Mouse (Mus musculus): ENCODE results near the gene Zfp385c. TPM values are rescaled to one million over a fixed set of nuclear protein-coding genes. Genes with fewer than 3 reads are reported as not detected.

Gene Zfp385c
- polyA plus RNA-seq, 1 experiment from 2014 or later = not detected

- no peaks in the 10 kb centered on the region for H3K27me3 ChIP-seq
- in situ Hi-C loops (cut with MboI; ENCODE audit: low pct_unique_long_range_greater_than_20kb) = no loop called here
- POLR2A ChIA-PET = no interaction called here
- CTCF ChIA-PET = interaction anchor here (2.6 kb wide), 1 partner anchor 12 kb away, joined by 11 read pairs; no protein-coding TSS in a partner anchor
- ATAC-seq (no peak), DNase-seq (ENCODE audit: low read depth, low spot score) (no peak)
- TF ChIP-seq CTCF (IDR thresholded peaks at IDR 0.05) = no peak
Observed at GRCm38 (mm10) chr11:100581756-100582155, 110.5 kb downstream of the Zfp385c start.

- POLR2A ChIA-PET = interaction anchor here (0.8 to 1.0 kb wide), 2 partner anchors 24 to 39 kb away, joined by 3 read pairs; partner anchors contain the start of gene Dnajc7
- H3K27me3 ChIP-seq = no peaks in the 10 kb centered on the region
- in situ Hi-C loops (cut with MboI; ENCODE audit: low pct_unique_long_range_greater_than_20kb) = no loop called here
- no peak for TF ChIP-seq CTCF (IDR thresholded peaks at IDR 0.05)
- ATAC-seq (no peak), DNase-seq (ENCODE audit: low read depth, low spot score) (no peak)
- CTCF ChIA-PET = interaction anchor here (1.6 to 2.6 kb wide), 2 partner anchors 11 to 13 kb away, joined by 6 to 11 read pairs; no protein-coding TSS in a partner anchor
Observed at GRCm38 (mm10) chr11:100580275-100580674, 112.0 kb downstream of the Zfp385c start.

GRCm38 (mm10) chr11:100579116-100579799 lies 113.0 kb downstream of the Zfp385c start:
- no peak for DNase-seq (ENCODE audit: low read depth, low spot score)
- ATAC-seq = no peak
- ChIA-PET CTCF (interaction anchor here (1.6 kb wide), 1 partner anchor 12 kb away, joined by 6 read pairs; no protein-coding TSS in a partner anchor), POLR2A (no interaction called here)
- no peak for TF ChIP-seq CTCF (IDR thresholded peaks at IDR 0.05)
- H3K27me3 ChIP-seq = no peaks in the 10 kb centered on the region
- in situ Hi-C loops (cut with MboI; ENCODE audit: low pct_unique_long_range_greater_than_20kb) = no loop called here

- H3K27me3 ChIP-seq = no peaks in the 10 kb centered on the region
- ChIA-PET CTCF (no interaction called here), POLR2A (interaction anchor here (0.5 kb wide), 1 partner anchor 364 kb away, joined by 3 read pairs; no protein-coding TSS in a partner anchor)
- ATAC-seq (no peak), DNase-seq (ENCODE audit: low read depth, low spot score) (no peak)
- in situ Hi-C loops (cut with MboI; ENCODE audit: low pct_unique_long_range_greater_than_20kb) = no loop called here
- TF ChIP-seq CTCF (IDR thresholded peaks at IDR 0.05) = no peak
Observed at GRCm38 (mm10) chr11:100577852-100578599, 114.2 kb downstream of the Zfp385c start.

Other genes starting within 250 kb of the Zfp385c start
- 10.9 TPM for gene Klhl11, start 219.7 kb downstream of the Zfp385c start, polyA plus RNA-seq (2021)
- gene Acly, start 164.5 kb downstream of the Zfp385c start, polyA plus RNA-seq (2021) = 162 TPM
- 2.2 TPM for gene Ttc25, start 146.8 kb downstream of the Zfp385c start, polyA plus RNA-seq (2021)
- 17.9 TPM for gene Cnp, start 117.6 kb downstream of the Zfp385c start, polyA plus RNA-seq (2021)
- gene Nkiras2, start 73.2 kb downstream of the Zfp385c start, polyA plus RNA-seq (2021) = 36.5 TPM
- gene Dnajc7, start 72.3 kb downstream of the Zfp385c start, polyA plus RNA-seq (2021) = 268 TPM
- 1.5 TPM for gene Dhx58, start 11.8 kb upstream of the Zfp385c start, polyA plus RNA-seq (2021)
- gene Kat2a, start 20.0 kb upstream of the Zfp385c start, polyA plus RNA-seq (2021) = 55.3 TPM
- 0.49 TPM for gene Hspb9, start 21.4 kb upstream of the Zfp385c start, polyA plus RNA-seq (2021)
- gene Rab5c, start 45.8 kb upstream of the Zfp385c start, polyA plus RNA-seq (2021) = 194 TPM
- 0.01 TPM for gene Kcnh4, start 67.5 kb upstream of the Zfp385c start, polyA plus RNA-seq (2021)
- gene Hcrt, start 70.5 kb upstream of the Zfp385c start, polyA plus RNA-seq (2021) = not detected
- gene Ghdc, start 78.5 kb upstream of the Zfp385c start, polyA plus RNA-seq (2021) = 24.7 TPM
- 26.8 TPM for gene Stat5b, start 158.3 kb upstream of the Zfp385c start, polyA plus RNA-seq (2021)
- gene Stat5a, start 166.9 kb upstream of the Zfp385c start, polyA plus RNA-seq (2021) = 14.4 TPM
- 152 TPM for gene Stat3, start 247.1 kb upstream of the Zfp385c start, polyA plus RNA-seq (2021)